Mouse (Mus musculus) midbrain, embryonic 16.5 days (tissue): ENCODE data around the gene Prok2. TPM values are rescaled to one million over a fixed set of nuclear protein-coding genes. Genes with fewer than 3 reads are reported as not detected.

Source experiments
- ATAC-seq: fragments of 200-750 bp; cut with Nextera tagmentation; 2 replicates; pipeline ENCODE4 v1.8.0; 2017; ENCODE audit warnings: moderate TSS enrichment
- H3K27ac ChIP-seq: fragments of 300-500 bp; sonication (generic); 2 replicates; pipeline ENCODE4 v1.5.1; 2014; ENCODE audit warnings: mild to moderate bottlenecking, low read length, mixed read lengths
- H3K27me3 ChIP-seq: fragments of 300-500 bp; sonication (generic); 2 replicates; pipeline ENCODE4 v1.6.1; 2014; ENCODE audit warnings: low read depth, low read length, mixed read lengths; ENCODE audit not compliant: control insufficient read depth, insufficient read depth
- H3K36me3 ChIP-seq: fragments of 300-500 bp; sonication (generic); 2 replicates; pipeline ENCODE4 v1.6.1; 2014; ENCODE audit warnings: mild to moderate bottlenecking, low read length, moderate library complexity, mixed read lengths; ENCODE audit not compliant: control insufficient read depth, insufficient read depth
- H3K4me1 ChIP-seq: fragments of 300-500 bp; sonication (generic); 2 replicates; pipeline ENCODE4 v1.6.1; 2014; ENCODE audit warnings: mild to moderate bottlenecking, low read length, mixed read lengths; ENCODE audit not compliant: control insufficient read depth, insufficient read depth
- H3K4me2 ChIP-seq: fragments of 300-500 bp; sonication (generic); 2 replicates; pipeline ENCODE4 v1.6.1; 2014; ENCODE audit warnings: mild to moderate bottlenecking, low read length, mixed read lengths
- H3K4me3 ChIP-seq: fragments of 300-500 bp; sonication (generic); 2 replicates; pipeline ENCODE4 v1.5.1; 2014; ENCODE audit warnings: low read depth, mild to moderate bottlenecking, low read length, moderate library complexity, mixed read lengths
- H3K9ac ChIP-seq: fragments of 300-500 bp; sonication (generic); 2 replicates; pipeline ENCODE4 v1.6.1; 2014; ENCODE audit warnings: low read depth, low read length, mixed read lengths
- H3K9me3 ChIP-seq: fragments of 300-500 bp; sonication (generic); replicated peaks from 2 replicates; pipeline ENCODE4 v1.6.1; 2014; ENCODE audit warnings: mild to moderate bottlenecking, low read length, mixed read lengths; ENCODE audit not compliant: control insufficient read depth, poor library complexity, severe bottlenecking
- WGBS: fragments of 180-500 bp; shearing (Covaris S2); extraction: QIAGEN DNeasy Blood & Tissue Kit; methylation state at CpG from one replicate; pipeline ENCODE4 v1.1.7; 2014; 5-methylcytosine and 5-hydroxymethylcytosine counted together
- polyA plus RNA-seq: library from polyadenylated mRNA; unstranded; fragments of >200 nt; fragmentation: Nextera tagmentation; extraction: Ambion mirVana; gene quantifications from 2 replicates; pipeline ENCODE4 v1.2.1, GENCODE M21; 2015

The Prok2 gene
- polyA plus RNA-seq, 1 experiment from 2014 or later = 0.74 TPM

GRCm38 (mm10) chr6:99713256-99713655, 12.9 kb downstream of the Prok2 start:
- Histone ChIP-seq H3K4me3 (no peak overlapping the region), H3K9ac (no peak overlapping the region), H3K27me3 (no peaks in the 10 kb centered on the region; the same call in 1 of the 2 replicates), H3K4me2 (no peak overlapping the region), H3K4me1 (no peaks in the 10 kb centered on the region), H3K36me3 (no peaks in the 10 kb centered on the region), H3K27ac (no peak overlapping the region), H3K9me3 (no peaks in the 10 kb centered on the region)
- no peak for ATAC-seq
- WGBS = 50% methylated on average over 5 of the region's 5 CpGs

DNA sequence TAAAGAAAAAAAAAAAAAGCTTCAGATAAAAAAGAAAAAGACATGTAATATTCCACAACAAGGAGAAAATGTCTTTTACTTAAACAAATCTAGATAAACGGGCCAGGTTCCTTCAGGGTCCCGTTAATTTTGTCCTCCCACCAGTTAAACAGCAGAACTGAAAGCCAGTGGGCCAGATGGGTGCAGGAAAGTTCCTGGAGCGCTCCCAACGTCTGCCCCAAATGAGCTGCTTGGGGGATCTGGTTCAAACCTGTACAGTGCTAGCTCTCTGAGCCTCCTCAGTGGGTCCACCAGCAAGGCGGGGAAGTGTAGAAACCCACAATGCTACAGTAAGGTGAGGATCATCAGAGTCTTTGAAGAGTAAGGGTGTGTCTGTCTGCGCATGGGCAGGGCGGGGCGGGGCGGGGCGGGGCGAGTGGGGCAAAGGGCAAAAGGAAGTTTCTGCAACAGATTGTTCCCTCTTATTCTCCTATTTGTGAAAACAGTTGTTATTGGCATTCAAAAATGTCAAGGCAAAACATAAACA, 14.6 kb downstream of the Prok2 start:
- no peaks in the 10 kb centered on the region for H3K36me3 ChIP-seq
- no peaks in the 10 kb centered on the region for H3K4me1 ChIP-seq
- H3K4me2 ChIP-seq = no peak overlapping the region
- no peak overlapping the region for H3K4me3 ChIP-seq
- H3K27me3 ChIP-seq = no peaks in the 10 kb centered on the region; the same call in 1 of the 2 replicates
- H3K9me3 ChIP-seq = no peaks in the 10 kb centered on the region
- H3K9ac ChIP-seq = no peak overlapping the region
- 78% methylated on average over 11 of the region's 11 CpGs for WGBS
- no peak overlapping the region for H3K27ac ChIP-seq
- no peak for ATAC-seq

DNA sequence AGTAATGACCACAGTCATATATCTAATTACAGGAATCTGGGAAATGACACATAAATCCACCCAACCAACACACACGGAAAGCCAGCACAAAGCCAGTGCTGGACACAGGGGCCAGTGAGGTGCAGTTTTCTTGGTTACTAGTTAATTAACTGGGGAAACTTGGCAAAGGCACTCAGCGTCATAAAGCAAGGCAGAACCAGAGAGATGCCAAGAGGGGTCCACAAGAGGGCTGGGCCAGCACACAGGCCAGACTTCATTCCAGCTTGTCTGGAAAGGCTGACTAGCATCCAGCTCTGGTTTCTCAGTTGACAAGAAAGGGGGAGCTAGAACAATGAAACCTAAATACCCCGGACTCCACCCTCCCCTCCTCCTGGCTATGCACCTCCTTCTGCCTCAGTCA, 25.7 kb downstream of the Prok2 start:
- H3K27ac ChIP-seq = no peak overlapping the region
- 62% methylated on average over 3 of the region's 3 CpGs for WGBS
- H3K36me3 ChIP-seq = no peaks in the 10 kb centered on the region
- H3K9me3 ChIP-seq = no peaks in the 10 kb centered on the region
- ATAC-seq = no peak
- no peak overlapping the region for H3K4me2 ChIP-seq
- H3K4me3 ChIP-seq = no peak overlapping the region
- H3K9ac ChIP-seq = no peak overlapping the region
- H3K27me3 ChIP-seq = no peaks in the 10 kb centered on the region; the same call in 1 of the 2 replicates
- H3K4me1 ChIP-seq = peaks cover 6% of the 10 kb centered on the region

DNA sequence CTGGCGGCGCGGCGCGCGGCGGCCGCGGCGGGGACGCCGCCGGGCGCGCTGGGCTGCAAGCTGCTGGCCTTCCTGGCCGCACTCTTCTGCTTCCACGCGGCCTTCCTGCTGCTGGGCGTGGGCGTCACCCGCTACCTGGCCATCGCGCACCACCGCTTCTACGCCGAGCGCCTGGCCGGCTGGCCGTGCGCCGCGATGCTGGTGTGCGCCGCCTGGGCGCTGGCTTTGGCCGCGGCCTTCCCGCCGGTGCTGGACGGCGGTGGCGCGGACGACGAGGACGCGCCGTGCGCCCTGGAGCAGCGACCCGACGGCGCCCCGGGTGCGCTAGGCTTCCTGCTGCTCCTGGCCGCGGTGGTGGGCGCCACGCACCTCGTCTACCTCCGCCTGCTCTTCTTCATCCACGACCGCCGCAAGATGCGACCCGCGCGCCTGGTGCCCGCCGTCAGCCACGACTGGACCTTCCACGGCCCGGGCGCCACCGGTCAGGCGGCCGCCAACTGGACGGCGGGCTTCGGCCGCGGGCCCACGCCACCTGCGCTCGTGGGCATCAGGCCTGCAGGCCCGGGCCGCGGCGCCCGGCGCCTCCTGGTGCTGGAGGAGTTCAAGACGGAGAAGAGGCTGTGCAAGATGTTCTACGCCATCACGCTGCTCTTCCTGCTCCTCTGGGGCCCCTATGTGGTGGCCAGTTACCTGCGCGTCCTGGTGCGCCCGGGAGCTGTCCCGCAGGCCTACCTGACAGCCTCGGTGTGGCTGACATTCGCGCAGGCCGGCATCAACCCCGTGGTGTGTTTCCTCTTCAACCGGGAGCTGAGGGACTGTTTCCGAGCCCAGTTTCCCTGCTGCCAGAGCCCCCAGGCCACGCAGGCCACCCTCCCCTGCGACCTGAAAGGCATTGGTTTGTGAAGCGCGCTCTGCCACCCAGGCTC, 33.0 kb downstream of the Prok2 start:
- Histone ChIP-seq H3K27me3 (no peaks in the 10 kb centered on the region), H3K27ac (peak overlapping the region; percentile 96), H3K4me3 (peak overlapping the region; percentile 83), H3K9me3 (no peaks in the 10 kb centered on the region), H3K9ac (peak overlapping the region; percentile 85), H3K4me2 (peak overlapping the region; percentile 93), H3K4me1 (peaks cover 29% of the 10 kb centered on the region), H3K36me3 (no peaks in the 10 kb centered on the region)
- ATAC-seq = peak; percentile 15; the same call in 1 of the 2 replicates
- WGBS = under 1% methylated on average over 91 of the region's 110 CpGs

- peak within 1 kb of the TSS; percentile 93 for H3K4me2 ChIP-seq
- under 1% methylated on average over 63 of the region's 112 CpGs for WGBS
Measured at GRCm38 (mm10) chr6:99692206-99692915, 33.8 kb downstream of the Prok2 start, which contains the start of gene Gpr27. Gene Gpr27, plus strand, starts transcription at chr6:99692679.

GRCm38 (mm10) chr6:99691666-99692205, 34.5 kb downstream of the Prok2 start:
- H3K9ac ChIP-seq = peak overlapping the region; percentile 85
- WGBS = 2% methylated on average over 24 of the region's 25 CpGs
- H3K36me3 ChIP-seq = no peaks in the 10 kb centered on the region
- peak overlapping the region; percentile 93 for H3K4me2 ChIP-seq
- peak; percentile 16; the same call in 1 of the 2 replicates for ATAC-seq
- H3K27ac ChIP-seq = peak overlapping the region; percentile 96
- H3K4me3 ChIP-seq = peak overlapping the region; percentile 83
- peaks cover 29% of the 10 kb centered on the region for H3K4me1 ChIP-seq
- no peaks in the 10 kb centered on the region for H3K9me3 ChIP-seq
- H3K27me3 ChIP-seq = no peaks in the 10 kb centered on the region

More at GRCm38 (mm10) chr6:99692206-99692915, 33.8 kb downstream of the Prok2 start, which contains the start of gene Gpr27:
- Histone ChIP-seq H3K9me3 (no peaks in the 10 kb centered on the region), H3K9ac (peak within 1 kb of the TSS; percentile 85), H3K4me1 (peaks cover 29% of the 10 kb centered on the region), H3K27ac (peak within 1 kb of the TSS; percentile 96), H3K36me3 (no peaks in the 10 kb centered on the region), H3K27me3 (no peaks in the 10 kb centered on the region), H3K4me3 (peak within 1 kb of the TSS; percentile 83)
- ATAC-seq = peak; percentile 86

GRCm38 (mm10) chr6:99688513-99688912, 37.7 kb downstream of the Prok2 start:
- no peak for ATAC-seq
- 86% methylated on average over 6 of the region's 6 CpGs for WGBS

DNA sequence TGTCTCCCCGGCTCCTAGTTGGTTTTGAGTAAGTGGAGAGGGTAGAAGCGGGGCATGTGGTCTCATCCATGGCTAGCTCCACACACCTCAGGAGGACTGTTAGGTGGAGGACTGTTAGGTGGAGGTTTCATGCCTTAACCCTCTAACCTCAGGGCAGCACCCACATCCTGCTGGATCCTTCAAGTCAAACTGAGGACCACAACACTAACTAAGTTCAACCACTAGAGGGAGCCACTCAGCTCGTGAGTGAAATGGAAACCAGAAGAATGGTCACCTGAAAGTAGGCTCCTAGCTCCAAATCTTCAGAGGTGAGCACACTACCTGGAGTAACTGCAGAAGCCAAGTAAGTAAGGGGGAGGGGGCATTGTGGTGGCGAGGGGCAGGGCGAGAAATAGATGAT, 41.3 kb downstream of the Prok2 start:
- ATAC-seq = no peak
- 57% methylated on average over 5 of the region's 5 CpGs for WGBS
- Histone ChIP-seq H3K36me3 (no peaks in the 10 kb centered on the region), H3K9ac (no peak overlapping the region), H3K9me3 (0 out of 2 replicates have a peak, but pooled peaks cover 4% of the 10 kb centered on the region), H3K27ac (no peak overlapping the region), H3K4me3 (no peak overlapping the region), H3K4me1 (no peaks in the 10 kb centered on the region; the same call in 1 of the 2 replicates), H3K4me2 (no peak overlapping the region), H3K27me3 (no peaks in the 10 kb centered on the region)

More at GRCm38 (mm10) chr6:99688513-99688912, 37.7 kb downstream of the Prok2 start:
- H3K4me3 ChIP-seq = no peak overlapping the region
- no peaks in the 10 kb centered on the region for H3K27me3 ChIP-seq
- no peak overlapping the region for H3K27ac ChIP-seq
- H3K36me3 ChIP-seq = no peaks in the 10 kb centered on the region
- peaks cover 5% of the 10 kb centered on the region for H3K4me1 ChIP-seq
- no peak overlapping the region for H3K9ac ChIP-seq
- 0 out of 2 replicates have a peak, but pooled peaks cover 4% of the 10 kb centered on the region for H3K9me3 ChIP-seq
- H3K4me2 ChIP-seq = no peak overlapping the region
